Mouse (Mus musculus): ENCODE measurements around the gene Upk1b. TPM values are rescaled to one million over a fixed set of nuclear protein-coding genes. Genes with fewer than 3 reads are reported as not detected.

Upk1b gene
- polyA plus RNA-seq, 1 experiment from 2014 or later = 10.1 TPM

GRCm38 (mm10) chr16:38742113-38742658, 57.9 kb downstream of the Upk1b start, which contains the start of gene B4galt4:
B4galt4 (plus strand) TSS chr16:38742264.
- peaks cover 10% of the 10 kb centered on the region for H3K4me1 ChIP-seq
- under 1% methylated on average over 69 of the region's 69 CpGs for WGBS
- no peaks in the 10 kb centered on the region for H3K9me3 ChIP-seq (replicated peaks)
- peak within 1 kb of the TSS; percentile 81 for H3K9ac ChIP-seq
- ATAC-seq (replicated peaks; ENCODE audit: low FRiP score) = peak; percentile 96
- H3K4me3 ChIP-seq (replicated peaks) = peak within 1 kb of the TSS; percentile 81
- H3K4me2 ChIP-seq = peak within 1 kb of the TSS; percentile 78
- H3K27ac ChIP-seq = peak within 1 kb of the TSS; percentile 81
- H3K27me3 ChIP-seq = no peaks in the 10 kb centered on the region
- no peaks in the 10 kb centered on the region; the same call in 1 of the 2 replicates for H3K36me3 ChIP-seq

DNA sequence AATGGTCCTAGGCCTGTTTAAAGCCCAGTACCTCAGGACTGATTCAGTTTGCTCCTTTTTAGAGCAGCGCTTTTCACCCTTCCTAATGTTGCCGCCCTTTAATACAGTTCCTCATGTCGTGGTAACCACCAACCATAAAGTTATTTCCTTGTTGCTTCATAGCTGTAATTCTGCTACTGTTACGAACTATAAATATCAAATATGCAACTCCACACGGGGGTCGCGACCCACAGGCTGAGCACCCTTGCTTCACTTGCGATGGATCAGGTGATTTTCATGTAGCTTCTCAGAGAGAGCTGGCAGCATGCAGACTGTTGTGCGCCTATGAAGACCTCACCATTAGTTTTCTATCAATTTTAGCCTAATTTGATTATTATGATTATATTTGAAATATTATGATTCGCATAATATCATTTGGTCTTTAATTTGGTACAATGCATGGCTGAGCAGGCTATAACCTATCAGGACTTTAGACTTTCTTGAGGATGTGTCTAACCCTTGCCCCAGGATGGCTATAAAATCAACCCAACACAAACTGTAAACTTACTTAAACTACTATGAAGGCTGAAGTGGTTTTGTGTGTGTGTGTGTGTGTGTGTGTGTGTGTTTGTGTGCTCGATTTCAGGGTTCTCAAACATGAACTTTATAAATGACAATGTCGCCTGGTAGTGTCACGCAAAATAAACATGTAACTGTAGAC, 58.8 kb downstream of the Upk1b start:
- Histone ChIP-seq H3K9me3 (replicated peaks) (no peaks in the 10 kb centered on the region), H3K27me3 (no peaks in the 10 kb centered on the region), H3K4me3 (replicated peaks) (peak overlapping the region; percentile 81), H3K36me3 (no peaks in the 10 kb centered on the region; the same call in 1 of the 2 replicates), H3K27ac (no peak overlapping the region), H3K4me1 (peaks cover 10% of the 10 kb centered on the region), H3K4me2 (peak overlapping the region; percentile 78), H3K9ac (no peak overlapping the region)
- WGBS = 78% methylated on average over 13 of the region's 13 CpGs
- no peak for ATAC-seq (replicated peaks; ENCODE audit: low FRiP score)

- WGBS = 47% methylated on average over 8 of the region's 8 CpGs
- Histone ChIP-seq H3K9me3 (replicated peaks) (no peaks in the 10 kb centered on the region), H3K4me3 (replicated peaks) (no peak overlapping the region), H3K9ac (no peak overlapping the region), H3K27ac (no peak overlapping the region), H3K36me3 (no peaks in the 10 kb centered on the region), H3K4me1 (peaks cover 17% of the 10 kb centered on the region), H3K4me2 (peak overlapping the region; percentile 50), H3K27me3 (no peaks in the 10 kb centered on the region)
- no peak for ATAC-seq (replicated peaks; ENCODE audit: low FRiP score)
Observed at GRCm38 (mm10) chr16:38730921-38731320, 69.2 kb downstream of the Upk1b start.

DNA sequence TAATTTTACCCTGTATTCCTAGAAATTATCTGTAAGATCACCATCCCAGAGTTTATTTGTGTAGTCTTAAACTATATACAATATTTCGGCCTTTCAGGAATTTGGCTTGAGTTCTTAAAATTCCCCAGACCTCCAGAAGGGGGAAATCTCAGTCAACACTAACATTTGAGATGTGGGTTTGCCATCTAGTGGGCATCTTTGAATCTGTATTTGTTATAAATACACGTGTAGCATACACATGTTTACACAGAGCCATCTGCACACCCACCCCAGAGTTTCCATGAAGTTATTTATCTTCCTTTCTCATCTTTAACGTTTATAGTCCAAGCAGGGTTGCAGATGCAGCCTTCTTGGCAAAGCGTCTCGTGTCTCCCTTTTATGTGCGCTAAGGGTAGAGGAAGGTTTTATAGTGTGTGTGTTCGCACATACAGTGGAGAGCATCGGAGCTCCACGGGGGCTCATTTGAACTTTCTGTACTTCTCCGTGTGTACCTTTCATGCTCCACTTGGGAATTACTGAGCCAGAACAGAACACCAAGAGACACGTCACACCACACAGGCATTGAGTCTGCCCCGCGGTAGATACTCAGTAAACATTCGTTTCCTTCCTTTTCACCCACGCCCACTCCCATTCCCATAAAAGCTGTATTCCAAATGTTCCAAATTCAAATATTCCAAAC, 70.4 kb downstream of the Upk1b start:
- H3K4me3 ChIP-seq (replicated peaks) = peak overlapping the region; percentile 19
- H3K36me3 ChIP-seq = no peaks in the 10 kb centered on the region
- no peak overlapping the region for H3K9ac ChIP-seq
- H3K4me1 ChIP-seq = peaks cover 17% of the 10 kb centered on the region
- H3K9me3 ChIP-seq (replicated peaks) = no peaks in the 10 kb centered on the region
- peak overlapping the region; percentile 50 for H3K4me2 ChIP-seq
- H3K27ac ChIP-seq = peak overlapping the region; percentile 52; the same call in 1 of the 2 replicates
- ATAC-seq (replicated peaks; ENCODE audit: low FRiP score) = peak; percentile 68
- H3K27me3 ChIP-seq = no peaks in the 10 kb centered on the region
- 35% methylated on average over 15 of the region's 15 CpGs for WGBS

GRCm38 (mm10) chr16:38729139-38729538, 71.0 kb downstream of the Upk1b start:
- H3K4me1 ChIP-seq = peaks cover 17% of the 10 kb centered on the region
- no peaks in the 10 kb centered on the region for H3K27me3 ChIP-seq
- H3K36me3 ChIP-seq = no peaks in the 10 kb centered on the region
- H3K4me2 ChIP-seq = 0 out of 2 replicates have a peak overlapping the region, but pooled peaks have one; percentile 3
- H3K4me3 ChIP-seq (replicated peaks) = no peak overlapping the region
- H3K9ac ChIP-seq = no peak overlapping the region
- 80% methylated on average over 6 of the region's 6 CpGs for WGBS
- H3K27ac ChIP-seq = no peak overlapping the region
- H3K9me3 ChIP-seq (replicated peaks) = no peaks in the 10 kb centered on the region
- peak; percentile 33; the same call in 1 of the 2 replicates for ATAC-seq (replicated peaks; ENCODE audit: low FRiP score)

- no peak overlapping the region for H3K27ac ChIP-seq
- H3K27me3 ChIP-seq = no peaks in the 10 kb centered on the region
- no peak for ATAC-seq (replicated peaks; ENCODE audit: low FRiP score)
- H3K4me3 ChIP-seq (replicated peaks) = no peak overlapping the region
- H3K4me1 ChIP-seq = peaks cover 17% of the 10 kb centered on the region
- no peaks in the 10 kb centered on the region for H3K36me3 ChIP-seq
- no peaks in the 10 kb centered on the region for H3K9me3 ChIP-seq (replicated peaks)
- H3K4me2 ChIP-seq = 0 out of 2 replicates have a peak overlapping the region, but pooled peaks have one; percentile 3
- 83% methylated on average over 15 of the region's 15 CpGs for WGBS
- no peak overlapping the region for H3K9ac ChIP-seq
Observed at GRCm38 (mm10) chr16:38728576-38729132, 71.5 kb downstream of the Upk1b start.

DNA sequence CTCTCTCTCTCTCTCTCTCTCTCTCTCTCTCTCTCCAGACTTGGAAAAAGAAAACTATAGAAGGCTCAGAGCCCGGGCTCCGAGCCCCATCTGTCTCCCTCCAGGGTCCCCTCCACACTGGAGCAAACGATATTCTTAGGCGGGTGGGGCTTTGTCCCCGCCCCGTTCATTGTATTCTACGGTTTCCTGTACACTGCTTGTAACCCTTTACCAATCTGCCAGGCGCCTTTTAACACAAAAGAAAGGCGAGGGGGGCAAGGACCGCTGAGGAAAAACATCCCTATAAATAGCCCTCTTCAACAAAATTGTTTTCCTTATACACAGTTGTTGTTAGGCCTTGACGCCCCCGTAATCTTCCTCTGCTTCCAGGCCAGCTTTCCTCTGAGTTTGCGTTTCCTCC, 75.2 kb downstream of the Upk1b start:
- 0 out of 2 replicates have a peak, but pooled peaks have one; percentile 12 for ATAC-seq (replicated peaks; ENCODE audit: low FRiP score)
- Histone ChIP-seq H3K4me2 (no peak overlapping the region), H3K36me3 (no peaks in the 10 kb centered on the region), H3K9me3 (replicated peaks) (no peaks in the 10 kb centered on the region), H3K27me3 (no peaks in the 10 kb centered on the region), H3K9ac (no peak overlapping the region), H3K4me1 (peaks cover 9% of the 10 kb centered on the region), H3K27ac (0 out of 2 replicates have a peak overlapping the region, but pooled peaks have one; percentile 32), H3K4me3 (replicated peaks) (no peak overlapping the region)
- 68% methylated on average over 13 of the region's 13 CpGs for WGBS

GRCm38 (mm10) chr16:38724256-38724655, 75.9 kb downstream of the Upk1b start:
- H3K4me1 ChIP-seq = peaks cover 4% of the 10 kb centered on the region; the same call in 1 of the 2 replicates
- H3K9ac ChIP-seq = no peak overlapping the region
- no peaks in the 10 kb centered on the region for H3K9me3 ChIP-seq (replicated peaks)
- H3K27me3 ChIP-seq = no peaks in the 10 kb centered on the region
- no peak overlapping the region for H3K4me3 ChIP-seq (replicated peaks)
- no peaks in the 10 kb centered on the region for H3K36me3 ChIP-seq
- WGBS = 74% methylated on average over 8 of the region's 8 CpGs
- H3K4me2 ChIP-seq = 0 out of 2 replicates have a peak overlapping the region, but pooled peaks have one; percentile 3
- no peak for ATAC-seq (replicated peaks; ENCODE audit: low FRiP score)
- peak overlapping the region; percentile 32; the same call in 1 of the 2 replicates for H3K27ac ChIP-seq

Other genes starting within 250 kb of the Upk1b start
- gene Tmem39a, start 241.6 kb downstream of the Upk1b start, polyA plus RNA-seq (2015; fragmentation: Nextera tagmentation; extraction: Ambion mirVana) = 118 and 125 TPM in 2 replicates
- 10.4 and 12.6 TPM in 2 replicates for gene Arhgap31, start 87.1 kb downstream of the Upk1b start, polyA plus RNA-seq (2015; fragmentation: Nextera tagmentation; extraction: Ambion mirVana)
- 29.0 and 30.6 TPM in 2 replicates for gene B4galt4, start 58.1 kb downstream of the Upk1b start, polyA plus RNA-seq (2015; fragmentation: Nextera tagmentation; extraction: Ambion mirVana)
- not detected in 2 replicates for gene 4930435E12Rik, start 28.4 kb upstream of the Upk1b start, polyA plus RNA-seq (2015; fragmentation: Nextera tagmentation; extraction: Ambion mirVana)
- 2.1 and 2.6 TPM in 2 replicates for gene Igsf11, start 92.3 kb upstream of the Upk1b start, polyA plus RNA-seq (2015; fragmentation: Nextera tagmentation; extraction: Ambion mirVana)